Mouse (Mus musculus) gastrocnemius, adult 18-20 months (tissue): Measurements from ENCODE around the gene Chil1. TPM values are rescaled to one million over a fixed set of nuclear protein-coding genes. Genes with fewer than 3 reads are reported as not detected.

Experiments used
- DNase-seq: peaks from one replicate; pipeline ENCODE4 v3.0.0; 2021; ENCODE audit warnings: low spot score
- total RNA-seq, 2 experiments: library from RNA; stranded (reverse); gene quantifications; 2 replicates each; pipeline ENCODE4 v1.2.3; 2021

Gene Chil1
- total RNA-seq, 2 experiments from 2014 or later: 1.1 to 2.0 TPM

DNA sequence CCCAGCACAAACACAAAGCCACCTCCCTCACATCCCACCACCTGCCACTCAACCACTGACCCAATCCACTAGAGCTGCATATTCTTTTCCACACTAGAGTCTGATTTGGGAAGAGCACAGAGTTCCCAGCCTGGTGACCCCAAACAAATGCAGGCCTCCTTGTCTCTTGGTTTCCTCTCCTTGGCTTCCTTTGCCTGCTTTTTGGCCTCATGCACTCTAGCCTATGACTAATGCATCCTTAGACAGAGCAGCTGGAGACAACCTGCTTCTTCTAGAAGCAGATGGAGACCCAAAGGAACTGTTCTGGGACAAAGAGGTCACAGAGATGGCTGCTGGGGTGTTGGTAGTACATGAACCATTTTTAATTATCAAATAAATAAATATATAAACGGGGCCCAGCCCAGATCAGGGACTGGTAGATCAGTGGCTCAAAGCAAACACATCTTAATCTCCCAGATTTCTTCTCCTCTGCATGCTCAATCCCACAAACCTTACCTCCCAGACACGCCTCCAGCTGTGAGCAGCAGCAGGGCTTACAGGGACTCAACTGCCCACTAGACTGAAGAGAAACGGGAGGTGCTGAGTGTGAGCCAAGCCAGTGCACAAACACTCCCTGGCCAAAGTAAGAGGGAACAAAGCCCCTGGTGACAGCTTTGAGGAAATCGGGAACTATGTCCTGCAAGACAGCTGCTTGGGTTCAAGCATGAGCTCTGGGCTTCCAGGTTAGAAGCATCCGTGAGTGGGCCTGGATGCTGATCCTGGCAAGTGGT, 48.0 kb downstream of the Chil1 start:
- DNase-seq: no peak

DNA sequence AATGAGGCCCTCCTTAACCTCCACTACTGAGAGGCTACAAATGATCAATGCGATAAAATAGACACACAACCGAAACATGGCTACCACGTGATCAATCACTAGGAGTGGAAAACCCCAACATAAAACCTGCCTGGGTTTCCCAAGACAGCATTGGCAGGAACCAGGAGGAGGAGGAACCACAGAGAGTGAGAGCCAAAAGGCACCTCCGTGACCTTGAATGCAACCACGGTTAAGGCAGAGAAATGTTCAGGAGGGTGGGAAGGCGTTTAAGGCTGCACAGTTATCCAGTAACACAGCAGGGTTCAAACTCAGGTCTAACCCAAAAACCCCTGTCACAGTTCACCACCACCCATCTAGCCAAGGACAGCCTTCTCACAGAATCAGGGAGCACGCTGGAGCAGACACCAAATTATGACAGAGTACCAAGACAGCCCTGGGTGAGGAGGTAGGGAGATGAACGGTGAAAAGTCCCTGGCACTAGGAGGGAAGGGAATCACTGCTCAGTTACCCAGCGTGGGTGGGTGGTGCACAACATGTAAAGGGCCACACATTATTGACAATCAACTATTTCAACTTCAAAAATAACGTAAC, 48.8 kb downstream of the Chil1 start:
- no peak for DNase-seq

DNA sequence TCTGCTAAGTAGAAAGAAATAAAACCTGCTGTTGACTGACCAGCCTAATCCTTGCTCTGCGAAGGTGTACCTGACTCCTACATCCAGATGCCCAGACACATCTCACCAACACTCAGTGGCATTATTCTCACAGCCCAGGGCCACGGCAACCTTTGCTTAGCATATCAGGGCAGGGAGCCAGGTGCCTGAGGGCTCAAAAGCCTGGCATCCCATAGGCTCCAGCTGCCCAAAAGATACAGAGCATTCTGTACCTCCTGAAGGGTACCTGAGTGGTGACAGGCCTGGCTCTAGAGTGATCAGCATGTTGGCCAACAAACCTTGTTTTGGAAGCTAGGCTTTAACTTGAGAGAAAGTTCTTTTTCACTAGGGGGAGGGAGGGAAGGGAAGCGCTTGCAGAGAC, 49.3 kb downstream of the Chil1 start:
- DNase-seq: no peak

DNA sequence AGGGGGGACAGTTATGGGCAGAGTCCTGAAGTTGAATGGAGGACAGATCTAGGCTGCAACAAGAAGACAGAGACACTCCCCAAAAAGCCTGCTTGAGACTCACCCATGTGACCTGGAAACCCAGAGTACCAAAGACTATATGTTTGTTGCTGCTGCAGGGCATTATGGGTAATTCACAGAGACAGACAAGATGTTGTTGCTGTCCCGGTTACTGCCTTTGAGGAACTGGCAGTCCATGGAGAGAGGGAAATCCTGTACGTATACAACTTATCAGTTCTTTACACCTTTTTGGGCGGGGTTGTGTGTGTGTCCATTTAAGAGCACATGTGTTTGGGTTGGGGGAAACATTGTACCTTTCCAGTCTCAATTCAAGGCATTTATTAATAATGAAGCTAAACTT, 49.7 kb downstream of the Chil1 start:
- no peak for DNase-seq

DNA sequence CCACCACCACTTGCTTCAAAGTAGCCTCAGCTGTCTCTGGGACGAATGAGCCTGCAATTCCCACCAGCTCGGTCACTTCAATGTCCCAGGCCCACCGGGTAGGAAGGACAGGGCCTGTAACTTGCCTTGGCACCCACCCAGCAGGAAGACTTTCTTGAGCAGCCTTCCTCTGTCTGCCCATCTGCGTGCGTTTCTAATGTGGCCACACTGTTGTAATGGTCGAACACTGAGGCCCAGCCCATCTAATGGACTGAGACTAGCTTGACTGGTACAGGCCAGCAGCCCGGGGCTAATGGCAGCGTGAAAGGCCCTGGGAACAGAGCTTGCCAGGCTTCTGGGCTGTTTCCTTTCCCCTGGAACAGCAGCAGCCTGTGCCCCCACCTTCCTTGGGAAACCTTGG, 50.4 kb downstream of the Chil1 start:
- DNase-seq: no peak

DNA sequence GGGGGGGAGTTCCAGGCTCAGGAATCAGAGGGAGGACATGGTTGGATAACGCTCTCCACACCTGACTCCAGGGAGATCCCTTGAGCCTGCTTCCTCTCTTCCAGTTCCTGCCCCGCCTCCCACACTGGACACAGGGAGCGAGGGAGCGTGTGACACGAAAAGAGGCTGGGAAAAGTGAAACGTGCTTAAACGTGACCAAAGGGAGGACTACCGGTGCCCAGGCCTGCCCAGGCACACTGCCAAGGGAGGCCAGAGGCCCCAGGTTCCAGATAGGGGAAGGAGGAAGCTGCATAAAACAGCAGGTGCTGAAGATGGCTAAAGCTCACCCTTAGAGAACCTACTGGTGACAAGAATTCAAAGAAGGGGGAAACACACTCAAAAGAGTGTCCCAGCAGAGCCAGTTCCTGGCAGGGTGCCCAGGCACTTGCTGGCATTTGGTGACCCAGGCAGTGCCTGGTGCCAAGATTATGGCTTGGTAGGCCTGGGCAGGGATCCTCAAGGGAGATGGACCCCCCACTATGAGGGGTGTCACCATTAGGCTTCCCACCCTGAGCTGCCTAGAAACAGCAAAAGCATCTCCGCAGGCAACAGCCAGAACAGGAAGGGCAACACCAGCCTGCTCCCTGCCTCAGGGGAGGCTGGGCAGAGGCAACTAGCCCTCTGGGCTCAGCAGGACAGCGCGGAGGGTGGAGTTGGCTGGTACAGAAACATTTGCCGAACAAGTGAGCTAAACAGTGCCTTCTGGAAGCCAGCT, 51.0 kb downstream of the Chil1 start:
- no peak for DNase-seq

DNA sequence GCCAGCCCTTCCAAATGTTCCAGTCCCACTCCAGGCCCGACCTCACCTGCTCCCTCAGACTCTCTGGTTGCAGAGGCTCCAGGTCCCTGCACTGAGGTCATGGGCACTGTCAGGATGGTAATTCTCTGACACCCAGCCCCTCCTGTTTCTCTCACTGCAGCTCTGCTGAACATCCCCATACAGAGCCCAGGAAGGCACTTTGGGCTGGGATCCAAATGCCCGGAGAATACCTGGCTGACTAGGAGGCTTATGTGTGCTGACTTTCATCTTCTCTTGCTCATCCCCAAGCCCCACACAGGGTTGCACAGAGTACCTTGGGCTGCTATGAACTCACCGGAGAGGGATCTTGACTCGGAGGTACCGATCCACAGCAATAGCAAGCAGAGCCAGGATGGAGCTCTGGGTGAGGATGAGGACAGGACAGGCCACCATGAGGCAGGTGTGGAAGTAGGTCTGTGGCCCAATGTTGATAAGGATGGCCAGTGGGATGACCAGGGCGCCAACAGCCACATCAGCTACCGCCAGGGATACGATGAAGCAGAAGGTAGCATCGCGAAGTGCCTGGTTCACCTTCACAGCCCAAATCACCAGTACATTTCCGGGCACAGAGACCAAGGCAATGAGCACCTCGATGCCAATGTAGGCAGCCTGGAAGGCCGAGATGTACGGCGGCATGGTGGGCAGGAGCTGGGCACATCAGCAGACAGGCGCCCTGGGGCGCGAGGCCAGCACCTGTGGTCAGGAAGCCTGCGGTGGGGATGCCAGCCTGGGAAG, 51.9 kb downstream of the Chil1 start:
- DNase-seq: no peak

DNA sequence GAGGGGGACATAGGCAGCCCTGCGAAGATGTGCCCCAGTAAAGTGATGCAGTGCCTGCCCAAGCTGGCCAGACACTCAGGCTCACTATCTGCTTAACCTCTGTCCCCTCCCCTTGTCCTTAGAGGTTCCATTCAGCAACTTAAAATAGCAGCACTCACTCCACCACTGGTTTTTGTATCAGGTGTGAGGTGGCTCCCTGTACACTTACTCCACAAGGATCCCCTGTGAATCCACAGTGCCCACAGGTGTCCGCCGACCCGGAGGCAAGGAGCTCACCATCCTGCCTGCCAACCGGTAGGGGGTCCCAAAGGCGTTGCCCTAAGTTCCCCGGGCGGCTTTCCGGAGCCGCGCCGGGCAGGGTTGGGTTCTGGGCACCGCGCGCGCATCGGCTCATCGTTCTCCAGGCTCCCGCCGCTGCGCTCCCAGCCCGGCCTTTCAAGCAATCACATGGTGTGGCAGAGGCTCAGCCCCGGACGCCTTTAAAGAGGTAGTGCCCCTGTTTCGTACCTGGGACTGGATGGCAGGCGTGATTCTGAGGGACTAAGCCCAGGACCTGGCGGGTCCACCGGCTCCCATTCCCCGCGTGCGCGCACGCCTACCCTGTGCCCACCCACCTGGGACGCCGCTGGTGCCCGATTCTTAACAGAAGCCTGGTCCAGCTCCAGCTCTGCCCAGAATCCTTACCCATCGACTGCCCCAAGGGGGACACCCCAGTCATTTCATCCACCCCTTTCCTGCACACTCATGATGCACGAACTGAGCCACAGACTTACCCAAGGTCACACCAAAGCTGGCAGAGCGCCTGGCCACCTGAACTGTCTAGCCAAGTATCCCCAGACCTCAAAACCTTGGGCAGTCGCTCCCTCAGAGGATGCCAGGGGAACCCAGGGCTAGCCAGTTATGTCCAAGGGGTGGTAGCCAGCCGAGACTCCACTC, 52.7 kb downstream of the Chil1 start:
- peak; percentile 40 for DNase-seq

DNA sequence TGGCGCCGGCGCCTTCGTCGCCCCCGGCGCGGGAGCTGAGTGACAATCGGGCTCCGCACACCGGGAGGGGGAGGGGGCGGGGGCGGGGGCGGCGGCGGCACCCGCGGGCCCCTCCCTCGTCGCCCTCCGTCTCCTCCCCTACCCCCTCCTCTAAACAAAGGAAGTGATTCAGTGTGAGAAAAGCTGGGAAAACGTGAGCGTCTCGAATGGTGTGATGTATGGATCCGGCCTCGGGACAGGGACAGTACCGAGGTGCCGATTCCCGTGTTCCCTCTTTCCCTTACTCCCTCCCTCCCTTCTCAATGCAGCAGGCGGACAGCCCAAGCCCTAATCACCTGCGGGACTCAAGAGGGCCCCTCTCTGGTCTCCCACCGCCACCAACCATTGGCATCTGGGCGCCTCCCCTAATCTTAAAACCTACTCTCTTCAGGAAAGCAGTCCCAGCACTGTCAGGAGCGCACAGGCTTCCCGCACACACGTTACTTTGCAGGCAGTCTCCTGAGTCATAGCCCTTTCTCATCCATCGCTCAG, 53.5 kb downstream of the Chil1 start, which contains the start of gene Adora1:
Gene Adora1, minus strand, starts transcription at position 41 of the 531 bp plus-strand sequence.
- no peak for DNase-seq

DNA sequence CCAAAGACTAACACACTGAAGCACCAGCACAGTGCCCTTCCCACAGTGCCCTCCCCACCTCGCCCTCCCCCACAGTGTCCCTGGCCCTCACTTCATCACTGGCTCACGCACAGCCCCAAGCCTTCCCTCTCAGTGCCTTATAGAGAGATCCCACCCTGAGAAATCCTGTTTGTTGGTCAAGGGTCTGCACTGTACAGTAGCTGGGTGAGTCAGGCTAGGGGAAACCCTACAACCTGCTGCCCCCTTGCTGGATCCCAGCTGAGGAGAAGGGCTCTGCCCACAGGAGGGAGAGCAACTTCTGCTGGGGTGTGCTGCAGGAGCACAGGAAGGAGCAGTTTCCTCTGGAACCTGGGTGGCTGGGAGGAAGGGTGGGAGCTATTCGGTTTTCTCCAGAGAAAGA, 54.2 kb downstream of the Chil1 start:
- DNase-seq: no peak

DNA sequence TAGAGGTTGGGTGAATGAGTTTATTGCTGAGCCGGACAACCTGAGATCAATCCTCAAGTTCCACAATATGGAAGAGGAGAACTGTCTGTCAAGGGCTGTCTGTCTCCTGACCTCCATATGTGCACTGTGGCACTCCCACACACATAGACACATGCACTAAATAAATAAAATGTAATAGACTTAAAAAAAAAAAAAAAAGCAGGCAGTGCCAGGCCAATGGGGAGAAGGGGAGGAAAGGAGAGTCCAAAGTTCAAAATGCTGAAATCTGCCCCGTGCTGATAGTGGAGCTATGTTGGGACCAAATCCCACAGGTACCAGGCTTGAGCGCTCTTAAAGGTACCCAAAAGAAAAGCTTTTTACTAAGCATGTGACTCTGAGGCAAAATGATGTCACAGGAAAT, 55.5 kb downstream of the Chil1 start:
- DNase-seq: no peak

Other genes starting within 250 kb of the Chil1 start
- gene Fmod, start 144.9 kb upstream of the Chil1 start, total RNA-seq: 100 to 1,000 TPM in 1 of 2 experiments, 10 to 100 TPM in 1; 41.0 to 107 TPM
- 10 to 100 TPM; 41.2 to 63.7 TPM for gene Btg2, start 103.1 kb upstream of the Chil1 start, total RNA-seq
- not detected for gene Chit1, start 70.9 kb upstream of the Chil1 start, total RNA-seq
- 100 to 1,000 TPM; 192 to 275 TPM for gene Mybph, start 11.3 kb downstream of the Chil1 start, total RNA-seq
- under 1 TPM; 0.25 to 0.66 TPM for gene Adora1, start 53.3 kb downstream of the Chil1 start, total RNA-seq
- 10 to 100 TPM; 10.4 to 18.9 TPM for gene Myog, start 107.8 kb downstream of the Chil1 start, total RNA-seq
- gene Ppfia4, start 150.8 kb downstream of the Chil1 start, total RNA-seq: under 1 TPM; 0.21 to 0.43 TPM
- gene Tmem183a, start 179.8 kb downstream of the Chil1 start, total RNA-seq: 10 to 100 TPM; 10.1 to 10.4 TPM
- not detected for gene 4933406M09Rik, start 203.8 kb downstream of the Chil1 start, total RNA-seq
- gene Cyb5r1, start 223.4 kb downstream of the Chil1 start, total RNA-seq: 10 to 100 TPM; 80.0 to 84.8 TPM
- gene Adipor1, start 233.2 kb downstream of the Chil1 start, total RNA-seq: 100 to 1,000 TPM; 184 to 193 TPM